Mouse (Mus musculus) neural tube, embryonic 10.5 days (tissue): ENCODE measurements at regions not wholly inside any gene's neighbourhood (a gene's known extent, or its start where the extent isn't known, plus 50 kb on each side); places are given as distances from the start of the nearest gene placed in this dataset.

Experiments used
- DNase-seq: peaks from one replicate; pipeline ENCODE4 v3.0.0-alpha.2; 2017; ENCODE audit warnings: low spot score; ENCODE audit errors: extremely low spot score

DNA sequence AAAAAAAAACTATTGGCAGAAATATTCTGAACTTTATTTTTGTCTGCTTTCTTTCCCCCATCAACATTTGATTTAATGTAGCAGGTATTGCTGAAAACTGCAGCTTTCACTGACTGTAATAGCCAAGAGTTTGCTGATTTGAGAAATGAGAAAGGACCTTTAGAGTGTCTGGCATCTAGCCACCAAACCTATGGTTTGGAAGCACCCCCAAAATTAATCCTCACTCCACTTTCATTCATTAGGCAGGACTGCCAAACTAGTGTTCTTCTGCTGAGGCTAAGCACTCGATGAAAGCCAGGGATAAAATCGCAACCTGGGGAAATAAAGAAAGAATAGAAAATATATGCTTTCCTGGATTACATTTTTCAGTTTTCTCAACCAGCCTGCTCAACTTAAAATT, 320.4 kb downstream of the Atp6ap1l start:
- no peak for DNase-seq

DNA sequence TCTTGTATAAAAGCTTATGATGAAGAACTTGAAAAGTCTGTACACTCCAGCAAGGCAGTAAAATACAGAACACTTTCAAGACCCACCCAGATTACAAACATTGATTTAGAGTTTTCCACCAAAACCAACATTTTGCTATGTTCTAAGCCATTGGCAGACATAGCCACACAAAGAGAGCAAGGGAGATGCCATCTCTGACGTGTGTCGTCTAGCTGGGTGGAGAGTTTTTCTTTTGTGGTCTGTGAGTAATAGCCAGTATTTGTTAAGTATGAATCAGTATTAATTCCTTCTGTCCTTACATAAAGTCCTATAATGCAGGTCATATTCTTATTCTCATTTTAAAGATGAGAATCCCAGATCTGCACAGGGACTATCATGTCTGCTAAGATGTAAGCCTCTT, 329.8 kb downstream of the Atp6ap1l start:
- no peak for DNase-seq

GRCm38 (mm10) chr13:90572580-90572979, 332.6 kb downstream of the Atp6ap1l start:
- no peak for DNase-seq

DNA sequence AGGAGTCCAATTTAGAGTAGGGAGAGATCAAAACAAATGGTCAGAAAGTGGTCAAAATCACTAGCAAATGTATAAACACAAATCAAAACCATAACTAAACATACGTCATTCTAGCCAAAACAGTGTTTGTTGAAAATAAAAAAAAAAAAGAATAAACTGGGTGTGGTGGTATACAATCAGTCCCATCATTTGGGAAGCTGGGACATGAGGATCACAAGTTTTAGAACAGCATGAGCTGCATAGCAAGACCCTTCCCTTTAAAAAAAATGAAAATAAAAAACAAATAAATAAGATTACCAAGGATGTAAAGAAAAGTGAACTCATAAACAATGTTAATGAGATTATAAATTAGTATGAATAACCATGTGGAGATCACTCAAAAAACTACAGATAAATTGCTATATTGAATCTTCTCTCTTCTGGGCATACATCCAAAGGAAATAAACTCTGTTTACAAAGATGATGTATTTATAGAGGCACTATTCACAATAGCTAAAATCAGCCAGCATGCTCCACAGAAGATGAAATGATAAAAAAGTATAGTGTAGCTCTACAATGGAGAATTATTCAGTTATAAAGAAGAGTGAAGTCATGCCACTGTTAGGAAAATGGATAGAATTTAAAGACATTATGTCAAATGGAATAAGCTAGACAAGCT, 341.8 kb downstream of the Atp6ap1l start:
- no peak for DNase-seq

- DNase-seq, result no peak
These were observed 345.1 kb downstream of the Atp6ap1l start for GRCm38 (mm10) chr13:90560095-90560494.

GRCm38 (mm10) chr13:90559481-90559880, 345.7 kb downstream of the Atp6ap1l start:
- DNase-seq, result no peak

GRCm38 (mm10) chr13:90551166-90551565, 354.0 kb downstream of the Atp6ap1l start:
- DNase-seq, result no peak

DNA sequence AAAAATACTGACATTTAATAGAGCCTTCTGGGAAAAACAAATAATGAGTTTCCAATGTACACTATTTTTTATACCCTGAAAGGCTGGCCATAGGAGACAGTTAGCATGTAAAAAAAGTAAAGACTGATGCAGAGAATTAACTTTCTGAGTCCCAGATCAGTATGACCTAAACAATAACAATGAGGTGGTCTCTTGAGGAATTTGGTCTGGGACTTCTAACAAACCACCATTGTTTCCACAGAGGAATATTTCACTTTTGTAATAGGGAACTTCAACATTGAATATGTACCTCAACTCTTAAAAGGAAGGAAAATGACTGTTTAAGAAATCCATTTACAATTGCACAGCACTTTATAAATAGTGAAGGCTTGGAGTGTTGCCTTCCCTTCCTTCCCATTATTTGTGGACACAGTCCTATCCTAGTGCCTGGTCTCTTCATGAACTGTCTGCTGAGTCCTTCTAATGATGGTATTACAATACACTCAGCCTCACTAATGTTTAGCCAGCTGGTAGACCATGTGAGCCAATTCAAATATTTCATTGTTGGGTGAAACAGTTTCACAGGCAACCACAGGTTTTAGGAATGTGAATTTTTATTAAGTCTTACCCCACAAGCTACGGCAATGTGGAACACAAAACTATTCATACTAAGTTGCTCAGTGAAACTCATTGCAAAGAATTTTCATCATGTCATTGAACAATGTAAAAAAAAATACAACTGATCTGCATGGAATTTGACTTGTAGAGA, 358.7 kb downstream of the Atp6ap1l start:
- no peak for DNase-seq

DNA sequence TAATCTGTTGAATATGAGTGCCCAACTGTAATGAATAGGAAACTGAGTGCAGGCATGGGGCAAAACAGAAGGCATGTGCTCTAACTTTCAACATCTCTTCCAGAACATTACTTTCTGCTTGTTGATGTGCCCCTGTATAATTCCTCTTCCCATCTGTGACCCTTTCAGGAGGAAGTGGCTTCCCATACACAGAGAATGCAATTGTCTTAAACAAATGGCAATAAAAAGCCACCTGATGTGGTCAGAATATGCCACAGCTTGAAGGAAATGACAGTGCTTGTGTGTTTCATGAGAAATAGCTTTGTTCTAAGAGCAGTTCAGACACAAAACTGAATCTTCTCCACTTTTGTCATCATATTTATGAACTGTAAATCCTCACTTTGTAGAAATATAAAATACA, 359.3 kb downstream of the Atp6ap1l start:
- DNase-seq, result no peak

- DNase-seq, result no peak
These were observed 367.6 kb downstream of the Atp6ap1l start for GRCm38 (mm10) chr13:90537525-90537924.

DNA sequence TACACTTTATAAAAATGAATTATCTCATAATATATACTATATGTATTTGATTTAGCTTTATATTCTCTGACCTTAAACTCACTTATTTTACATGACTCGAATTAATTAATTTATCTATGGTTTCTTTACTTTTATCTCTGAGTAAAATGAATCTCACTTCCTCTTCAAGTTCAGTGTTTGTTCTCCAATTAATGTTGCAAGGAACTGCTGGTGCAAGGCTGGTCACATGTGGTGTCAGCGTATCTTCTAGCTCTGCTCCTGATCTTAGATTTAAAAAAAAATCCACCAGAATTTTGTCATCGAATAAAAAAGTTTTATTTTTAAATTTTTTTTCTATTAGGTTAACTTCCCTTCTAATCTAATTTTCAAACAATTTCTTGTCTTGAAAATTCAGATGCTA, 378.2 kb downstream of the Atp6ap1l start:
- no peak for DNase-seq

DNA sequence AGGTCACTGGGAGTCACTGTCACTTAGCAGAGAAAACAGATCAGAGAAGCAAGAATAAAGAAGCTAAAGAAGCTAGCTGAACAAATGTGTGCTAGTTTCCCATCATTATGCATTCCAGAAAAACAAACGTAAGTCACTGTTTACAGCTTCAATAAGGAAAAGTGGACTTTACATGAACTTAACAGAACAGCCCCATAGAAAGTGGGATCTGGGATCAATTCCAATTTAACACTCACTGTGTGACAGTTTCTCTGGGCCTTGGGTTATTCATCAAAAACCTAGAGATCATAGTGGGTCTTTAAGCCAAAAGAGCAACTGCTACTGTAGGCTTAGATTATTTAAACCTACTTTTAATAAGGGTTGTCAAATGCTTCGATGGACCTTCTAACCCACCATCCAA, 379.4 kb downstream of the Atp6ap1l start:
- no peak for DNase-seq

DNA sequence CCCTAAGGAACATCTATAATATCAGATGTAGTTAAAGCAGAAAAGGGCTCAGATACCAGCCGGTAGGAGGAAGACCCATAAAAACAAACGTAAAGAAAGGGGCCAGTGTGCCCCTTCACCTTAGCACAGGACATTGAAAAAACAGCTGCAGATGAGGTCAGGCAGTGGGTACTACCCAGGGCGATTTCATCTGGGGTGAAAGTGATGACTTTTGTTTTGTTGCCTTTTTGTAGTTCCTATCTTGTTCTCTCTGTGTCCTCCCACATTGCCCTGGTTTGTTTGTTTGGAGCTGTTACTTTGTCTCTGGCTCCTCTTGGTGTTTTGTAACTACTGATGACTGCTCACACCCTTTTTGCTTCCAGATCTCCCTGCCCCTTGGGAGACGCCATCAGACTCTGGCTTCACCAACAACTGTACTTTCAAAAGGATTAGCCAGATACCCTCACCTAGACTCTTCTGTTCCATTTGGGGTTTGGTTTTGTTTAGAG, 383.4 kb downstream of the Atp6ap1l start:
- no peak for DNase-seq

GRCm38 (mm10) chr13:90520992-90521757, 384.0 kb downstream of the Atp6ap1l start:
- DNase-seq, result no peak

DNA sequence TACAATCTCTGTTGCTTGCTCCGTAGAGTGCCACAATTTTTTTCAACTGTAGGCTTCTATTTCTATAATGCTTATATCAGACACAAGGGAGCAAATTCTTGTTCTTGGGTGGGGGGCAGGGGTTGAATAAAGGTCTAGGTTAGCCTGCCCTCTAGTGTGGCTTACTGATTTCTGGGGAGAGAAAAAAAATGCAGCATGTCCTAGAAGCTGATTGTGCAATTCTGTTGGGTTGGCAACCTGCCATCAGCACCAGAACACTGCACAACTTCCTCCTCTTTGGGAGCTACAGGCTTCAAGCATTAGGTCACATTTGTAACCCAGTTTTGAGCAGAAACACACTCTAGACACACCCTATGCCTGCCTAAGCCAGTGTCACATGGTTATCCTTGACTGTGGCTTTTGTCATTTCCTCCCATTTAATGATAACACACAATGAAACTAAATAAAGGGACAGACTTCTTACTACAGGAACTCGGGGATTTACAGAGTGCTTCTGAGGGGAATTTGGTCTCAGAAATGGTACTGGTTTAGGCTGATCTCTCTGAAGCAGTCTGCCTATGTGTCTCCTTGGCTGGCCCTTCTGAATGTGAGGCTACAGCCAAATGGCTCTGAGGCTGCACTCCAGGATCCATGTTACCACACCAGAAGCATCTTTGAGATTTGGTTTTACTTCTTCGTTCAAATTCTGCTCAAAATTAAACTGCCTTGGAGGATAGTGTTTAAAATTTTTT, 389.2 kb downstream of the Atp6ap1l start:
- DNase-seq, result no peak

DNA sequence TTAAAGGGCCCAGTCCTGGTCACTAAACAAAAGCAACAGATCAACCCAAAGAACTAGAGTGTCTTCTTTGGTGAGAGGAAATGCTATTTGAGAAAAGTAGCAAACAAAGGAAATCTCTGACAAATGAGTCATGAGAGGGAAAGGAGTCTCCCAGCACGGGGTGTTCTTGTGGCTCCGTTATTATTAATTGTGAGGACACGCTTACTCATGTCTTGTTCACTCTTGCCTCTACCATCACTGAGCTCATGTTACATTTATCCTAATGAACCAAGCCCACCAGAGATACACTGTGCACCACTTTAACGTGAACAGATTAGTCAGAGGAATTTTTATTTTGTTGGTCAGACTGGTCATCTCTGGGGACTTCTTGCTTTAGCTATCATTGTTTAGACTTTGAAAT, 391.3 kb downstream of the Atp6ap1l start:
- no peak for DNase-seq

DNA sequence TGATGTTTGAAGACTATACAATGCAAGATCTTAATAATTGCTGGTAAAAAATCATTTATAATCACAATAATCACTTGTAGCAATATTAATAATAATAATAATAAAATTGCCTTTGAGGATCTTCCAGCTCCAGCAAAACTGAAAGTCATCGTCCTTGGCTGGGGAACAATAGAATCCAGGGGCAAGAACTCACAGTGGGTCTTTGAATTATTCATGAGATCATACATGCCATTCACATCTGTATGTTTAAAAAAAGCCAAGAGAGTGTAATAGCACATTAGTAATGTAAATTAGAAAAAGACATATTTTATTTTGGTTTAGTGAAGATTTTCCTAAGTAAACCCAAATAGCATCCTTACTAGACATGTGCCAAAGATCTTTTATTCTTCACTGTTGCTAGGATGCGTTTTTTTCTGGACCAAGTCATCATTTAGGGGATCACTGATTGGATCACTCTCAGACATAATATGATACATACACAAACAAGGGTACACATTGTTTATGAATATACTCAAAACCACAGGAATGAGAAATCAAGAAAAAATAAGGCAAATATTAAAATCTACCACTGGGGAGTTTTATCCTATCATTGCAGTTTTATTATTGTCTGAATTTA, 392.3 kb downstream of the Atp6ap1l start:
- DNase-seq, result no peak

GRCm38 (mm10) chr13:90510479-90510878, 394.7 kb downstream of the Atp6ap1l start:
- no peak for DNase-seq

GRCm38 (mm10) chr13:90503188-90503587, 402.0 kb downstream of the Atp6ap1l start:
- DNase-seq, result no peak

DNA sequence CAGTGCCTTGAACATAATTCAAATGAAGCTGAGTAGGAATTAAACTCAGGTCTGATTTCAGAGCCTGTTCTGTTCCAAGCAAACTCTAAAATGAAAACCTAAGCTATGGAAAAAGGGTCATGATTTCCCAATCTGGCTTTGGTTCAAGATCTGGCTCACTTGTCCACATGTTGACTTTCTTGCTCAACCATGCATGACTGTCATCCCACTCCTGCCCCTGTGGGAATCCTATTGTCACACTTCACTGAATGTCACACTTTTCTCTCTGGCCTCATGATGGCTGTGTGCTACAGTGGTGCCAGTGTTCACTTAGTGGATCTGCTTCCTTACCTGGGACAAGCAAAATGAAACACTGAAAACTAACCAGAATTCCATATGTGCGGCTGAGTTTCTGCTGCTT, 403.0 kb downstream of the Atp6ap1l start:
- DNase-seq, result no peak

DNA sequence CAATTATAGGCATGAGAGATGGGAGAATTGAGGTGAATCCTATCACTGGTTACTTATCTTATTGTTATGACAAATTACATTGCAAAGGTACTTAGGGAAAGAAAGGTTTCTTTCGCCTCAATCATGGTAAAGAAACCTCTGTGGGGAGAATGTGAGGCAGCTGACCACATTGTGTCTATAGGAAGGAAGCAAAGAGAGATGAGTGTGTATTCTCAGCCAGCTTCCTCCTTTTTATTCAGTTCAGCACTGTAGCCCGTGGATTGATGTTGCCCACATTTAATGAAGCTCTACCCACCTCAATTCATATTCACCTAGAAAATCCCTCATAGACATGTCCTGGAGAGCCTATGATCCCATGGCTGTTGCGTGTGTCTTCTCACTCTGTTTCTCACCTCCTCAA, 406.2 kb downstream of the Atp6ap1l start:
- no peak for DNase-seq
